Mouse (Mus musculus): ENCODE measurements around the gene Abhd6.

GRCm38 (mm10) chr14:7954071-7954471, 48.6 kb upstream of the Abhd6 start:
- TF ChIP-seq CTCF (conservative IDR thresholded peaks at IDR 0.05; ENCODE audit: low read length) (no peak), NANOG (IDR thresholded peaks at IDR 0.05; ENCODE audit: borderline replicate concordance, low read length) (no peak)
